Mouse (Mus musculus): Measurements from ENCODE around the gene Wdcp.
A peak's percentile ranks its signal among the peaks of the same experiment; 100 is the strongest.
"Not testable (repeated sequence)": the region's sequence is repeated elsewhere in the genome, so short reads cannot be mapped to it uniquely, and the experiment has no call there.

The Wdcp gene

DNA sequence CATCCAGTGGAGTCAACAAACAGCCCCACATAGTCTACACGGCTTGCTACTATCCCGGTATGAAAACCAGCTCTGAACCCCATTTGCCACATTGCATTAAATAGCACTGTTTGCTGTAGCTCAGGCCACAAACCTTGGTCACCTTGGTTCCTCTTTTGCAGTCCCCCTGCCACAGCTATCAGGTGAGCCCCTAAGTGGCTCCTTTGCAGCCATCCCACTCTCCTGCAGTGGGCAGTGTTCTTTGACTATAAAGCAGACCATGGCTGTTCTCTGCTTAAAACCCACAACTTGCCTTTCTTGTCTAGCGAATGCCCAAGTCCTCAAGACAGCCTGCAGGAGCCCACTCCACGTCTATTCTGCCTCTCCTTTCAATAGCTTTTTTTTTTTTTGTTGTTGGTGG, 29.2 kb downstream of the Wdcp start:
- DNase-seq = no peak

DNA sequence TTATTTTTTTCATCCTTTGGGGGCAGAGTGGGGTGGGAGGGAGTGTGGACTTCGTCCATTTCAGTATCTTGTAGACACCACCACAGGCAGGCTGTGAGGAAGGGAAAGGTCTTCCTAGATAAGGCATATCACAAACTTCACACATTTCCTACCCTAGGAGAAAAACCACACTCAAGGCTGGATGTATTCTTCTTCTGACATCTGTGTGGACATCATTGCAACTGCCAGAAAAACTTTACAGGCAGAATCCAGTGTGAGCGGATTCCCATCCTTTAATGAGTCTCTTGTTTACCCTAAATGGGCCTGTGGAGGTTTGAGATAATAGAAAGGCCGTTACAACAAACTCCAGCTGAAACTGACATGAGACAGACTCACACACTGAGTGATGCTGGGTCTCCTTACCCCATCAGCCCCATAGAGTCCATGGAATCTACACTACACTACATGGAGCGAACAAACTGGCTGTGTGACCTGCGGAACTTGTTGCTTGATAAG, 29.9 kb downstream of the Wdcp start:
- DNase-seq = no peak

DNA sequence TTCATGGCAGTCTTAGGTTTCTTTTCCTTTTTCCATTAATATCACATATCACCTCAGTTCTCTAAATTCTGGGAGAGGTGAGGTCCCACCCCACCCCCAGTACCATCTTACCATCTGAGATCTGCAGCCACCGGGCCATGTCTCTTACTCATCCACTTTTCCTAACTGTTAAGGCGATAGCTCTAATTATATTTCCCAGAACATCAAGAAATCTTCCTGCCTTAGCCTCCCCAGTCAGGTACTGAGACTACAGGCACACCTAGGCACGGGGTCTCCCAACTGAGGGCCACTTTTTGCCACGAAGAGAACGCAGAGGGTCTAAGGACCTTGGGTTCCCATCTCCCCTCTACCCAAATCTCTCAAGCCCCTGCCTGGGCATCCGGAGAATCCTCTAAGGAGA, 30.4 kb downstream of the Wdcp start:
- DNase-seq = no peak

DNA sequence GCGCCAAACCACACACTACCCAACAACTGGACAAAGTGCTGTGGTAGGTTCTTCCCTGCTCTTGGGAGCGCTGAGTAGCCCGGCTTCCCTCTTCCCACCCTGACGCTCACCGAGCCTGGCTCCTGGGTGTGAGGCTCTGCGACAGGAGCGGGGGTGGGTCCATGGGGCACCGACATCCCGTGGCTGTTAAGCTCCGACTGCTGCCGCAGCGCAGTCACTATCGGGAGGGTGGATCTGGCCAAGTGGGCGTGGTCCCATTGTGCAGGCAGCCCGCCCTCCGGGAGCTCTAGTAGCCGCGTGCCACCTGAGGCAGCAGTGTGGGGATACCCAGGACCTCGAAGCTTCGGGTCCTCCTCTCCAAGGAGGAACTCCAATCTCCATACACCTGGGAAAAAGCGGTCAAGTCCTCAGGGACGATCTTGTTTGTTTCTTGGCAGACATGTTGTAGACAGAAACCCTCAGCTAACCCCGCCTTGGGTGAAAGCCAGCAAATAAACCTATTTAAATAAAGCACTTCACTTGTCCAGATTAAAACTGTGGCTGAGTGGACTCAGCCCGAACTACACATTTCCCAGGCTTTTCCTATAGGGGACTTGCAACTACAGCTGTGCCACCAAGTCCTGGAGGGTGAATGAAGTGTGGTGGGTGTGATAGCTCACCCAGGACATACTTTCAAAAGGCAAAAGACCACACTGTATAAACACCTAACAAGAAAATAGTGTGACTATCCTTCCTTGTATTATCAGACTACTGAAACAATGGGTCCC, 31.2 kb downstream of the Wdcp start, which contains the start of gene Mfsd2b:
TSS of gene Mfsd2b (minus strand) at position 199 of the 767 bp plus-strand sequence.
- DNase-seq = peak; percentile 85

DNA sequence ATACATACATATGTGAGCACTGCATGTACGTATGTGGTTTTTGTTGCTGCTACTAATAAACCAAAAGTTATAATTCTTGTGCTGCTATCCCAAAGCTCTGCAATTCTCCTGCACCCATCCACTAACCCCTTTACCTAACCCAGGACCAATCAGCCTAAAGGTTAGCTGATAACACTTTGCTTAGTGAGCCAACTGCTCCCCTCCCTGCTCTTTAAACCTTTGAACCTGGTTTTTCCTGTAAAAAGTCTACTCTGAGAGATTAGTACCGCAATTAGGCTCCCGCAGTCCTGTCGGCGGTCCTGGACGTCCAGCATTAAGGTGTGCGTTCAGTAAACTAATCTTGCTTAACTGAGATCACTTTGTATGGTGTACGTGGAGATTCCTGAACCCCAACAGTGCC, 32.5 kb downstream of the Wdcp start:
- no peak for DNase-seq

DNA sequence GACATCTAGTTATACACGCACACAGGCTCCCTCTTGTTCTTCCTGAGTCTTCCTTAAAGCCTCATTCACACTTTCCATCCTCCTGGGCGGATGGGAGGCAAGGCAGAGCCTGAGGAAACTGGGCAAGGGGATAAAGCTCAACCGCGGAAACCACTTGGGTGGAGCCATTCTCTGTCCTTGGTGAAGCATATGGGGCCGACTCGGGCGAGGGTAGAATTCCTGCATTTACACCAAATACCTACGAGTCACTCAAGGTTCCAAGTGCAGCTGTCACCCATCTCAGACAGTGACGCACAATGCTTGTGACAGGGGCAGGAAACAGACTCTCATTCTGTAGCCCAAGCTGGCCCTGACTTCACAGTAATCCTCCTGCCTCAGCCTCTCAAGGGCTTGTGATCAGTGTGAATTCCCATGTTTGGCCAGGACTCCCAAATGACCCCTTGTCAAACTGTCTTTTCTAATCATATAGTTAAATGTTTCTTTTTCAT, 35.2 kb downstream of the Wdcp start:
- no peak for DNase-seq

DNA sequence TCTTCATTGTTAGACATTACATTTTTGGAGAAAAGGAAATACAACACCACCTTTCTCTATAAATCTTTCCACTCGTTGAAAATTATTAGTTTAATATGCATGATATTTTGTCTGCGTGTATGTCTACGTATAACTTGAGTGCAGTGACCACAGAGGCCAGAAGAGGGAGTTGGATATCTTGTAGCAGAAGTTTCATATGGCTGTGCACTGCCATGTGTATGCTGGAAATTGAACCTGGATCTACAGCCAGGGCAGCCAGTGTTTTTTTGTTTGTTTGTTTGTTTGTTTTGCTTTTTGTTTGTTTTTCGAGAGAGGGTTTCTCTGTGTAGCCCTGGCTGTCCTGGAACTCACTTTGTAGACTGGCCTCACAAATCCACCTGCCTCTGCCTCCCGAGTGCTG, 35.9 kb downstream of the Wdcp start:
- peak; percentile 53 for DNase-seq

DNA sequence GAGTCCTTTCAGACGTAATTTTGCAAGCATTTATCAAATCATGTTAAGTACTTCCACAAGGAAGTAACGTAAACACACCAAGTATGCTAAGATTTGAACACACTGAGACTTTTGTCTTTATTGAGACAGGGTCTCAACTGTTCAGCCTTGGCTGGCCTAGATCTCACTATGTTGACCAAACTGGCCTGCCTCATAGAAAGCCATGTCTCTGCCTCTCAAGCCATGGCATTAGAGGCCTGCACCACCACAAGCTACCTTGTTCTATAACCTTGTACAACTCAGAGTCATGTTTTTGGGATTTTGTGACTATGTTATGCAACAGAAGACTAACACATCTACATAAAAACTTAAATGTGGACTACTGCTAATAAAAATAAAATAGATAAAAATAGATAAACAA, 39.0 kb downstream of the Wdcp start:
- DNase-seq = no peak

DNA sequence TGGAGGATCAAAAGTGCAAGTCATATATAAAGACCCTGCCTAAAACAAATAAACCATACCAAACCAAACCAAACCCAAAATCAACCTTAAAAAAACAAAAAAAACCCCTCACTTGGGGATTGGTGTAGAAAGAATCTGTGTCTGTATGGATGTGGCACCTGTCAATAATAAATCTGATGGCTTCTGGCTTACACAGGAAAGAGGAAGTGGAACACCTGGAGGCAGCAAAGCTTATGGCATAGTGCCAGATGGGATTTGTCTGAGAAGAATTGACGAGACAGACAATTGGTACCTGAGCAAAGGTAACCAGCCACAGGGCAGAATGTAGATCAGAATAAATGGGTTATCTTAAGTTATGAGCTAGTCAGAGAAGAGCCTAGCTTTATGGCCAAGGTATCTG, 42.0 kb downstream of the Wdcp start:
- DNase-seq = no peak

DNA sequence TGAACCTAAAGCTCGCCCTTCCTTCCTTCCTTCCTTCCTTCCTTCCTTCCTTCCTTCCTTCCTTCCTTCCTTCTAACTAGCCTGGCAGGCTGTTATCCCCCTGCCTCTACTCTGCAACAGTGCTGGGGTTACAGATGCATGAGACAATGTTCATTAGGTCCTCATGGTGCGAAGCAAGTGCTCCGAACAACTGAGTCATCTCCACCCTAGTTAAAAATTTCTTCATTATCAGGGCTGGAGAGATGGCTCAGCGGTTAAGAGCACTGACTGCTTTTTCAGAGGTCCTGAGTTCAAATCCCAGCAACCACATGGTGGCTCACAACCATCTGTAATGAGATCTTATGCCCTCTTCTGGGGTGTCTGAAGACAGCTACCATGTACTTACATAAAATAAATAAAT, 43.5 kb downstream of the Wdcp start:
- not testable (repeated sequence) for DNase-seq

DNA sequence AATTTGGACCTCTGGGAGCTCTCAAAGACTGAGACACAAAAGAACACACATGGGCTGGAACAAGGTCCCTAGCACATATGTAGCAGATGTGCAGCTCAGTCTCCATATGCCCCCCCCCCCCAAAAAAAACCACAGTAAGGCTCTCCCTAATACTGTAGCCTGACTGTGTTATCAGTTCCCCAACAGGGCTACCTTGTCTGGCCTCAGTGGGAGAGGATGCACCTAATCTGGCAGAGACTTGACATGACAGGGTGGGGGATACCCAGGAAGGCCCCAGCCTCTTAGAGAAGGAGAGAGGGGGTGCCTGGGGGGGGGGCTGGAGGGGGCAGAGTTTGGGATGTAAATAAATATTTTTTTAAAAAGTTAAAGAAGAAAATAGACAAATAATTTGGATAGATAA, 45.6 kb downstream of the Wdcp start:
- DNase-seq = no peak

DNA sequence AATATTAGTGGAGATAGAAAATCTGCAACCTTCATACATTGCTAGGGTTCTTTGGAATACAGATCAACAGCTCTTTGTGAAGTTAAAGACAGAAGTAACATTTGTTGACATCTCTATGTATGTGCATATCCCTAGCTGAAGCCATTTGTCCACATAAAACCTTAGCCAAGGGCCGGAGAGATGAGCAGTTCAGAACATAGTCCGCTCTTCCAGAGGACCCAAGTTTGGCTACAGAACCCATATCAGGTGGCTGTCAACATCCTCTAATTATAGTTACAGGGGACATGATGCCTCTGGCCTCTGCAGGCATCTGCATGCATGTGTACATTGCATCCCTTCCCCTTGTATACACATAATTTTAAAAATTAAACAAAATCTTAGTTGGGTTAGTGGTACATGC, 46.1 kb downstream of the Wdcp start:
- no peak for DNase-seq

DNA sequence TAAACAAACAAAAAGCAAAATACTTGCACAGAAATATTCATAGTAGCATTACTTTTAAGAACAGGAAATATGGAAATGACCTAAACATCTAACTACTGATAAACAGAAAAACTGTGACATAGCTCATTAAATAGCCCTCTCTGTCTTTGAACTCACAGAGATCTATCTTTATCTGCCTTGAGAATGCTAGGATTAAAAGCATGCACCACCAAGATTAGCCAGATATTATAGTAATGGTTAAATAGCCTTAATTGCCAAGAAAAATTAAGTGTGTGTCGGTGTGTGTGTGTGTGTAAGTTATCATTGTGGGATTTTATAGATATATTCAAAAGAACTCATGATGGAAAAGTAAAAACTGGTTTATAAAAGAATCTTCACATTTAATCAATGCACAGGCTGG, 46.8 kb downstream of the Wdcp start:
- DNase-seq = no peak

DNA sequence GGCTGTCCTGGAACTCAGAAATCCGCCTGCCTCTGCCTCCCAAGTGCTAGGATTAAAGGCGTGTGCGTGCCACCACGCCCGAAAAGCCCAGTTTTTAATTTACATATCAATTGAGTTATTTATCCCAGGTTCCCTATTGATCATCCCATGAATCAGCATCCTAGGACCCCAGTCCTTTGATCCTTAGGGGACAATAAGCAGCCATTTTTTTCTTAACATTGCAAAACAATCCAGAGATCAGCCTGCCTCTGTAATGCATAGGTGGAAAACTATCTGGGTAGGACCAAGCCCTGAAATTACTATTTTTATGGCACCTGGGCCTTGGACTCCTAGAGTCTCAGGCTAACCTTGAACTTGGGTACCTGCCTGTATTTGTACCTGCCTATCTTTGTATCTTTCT, 54.9 kb downstream of the Wdcp start:
- DNase-seq = no peak

DNA sequence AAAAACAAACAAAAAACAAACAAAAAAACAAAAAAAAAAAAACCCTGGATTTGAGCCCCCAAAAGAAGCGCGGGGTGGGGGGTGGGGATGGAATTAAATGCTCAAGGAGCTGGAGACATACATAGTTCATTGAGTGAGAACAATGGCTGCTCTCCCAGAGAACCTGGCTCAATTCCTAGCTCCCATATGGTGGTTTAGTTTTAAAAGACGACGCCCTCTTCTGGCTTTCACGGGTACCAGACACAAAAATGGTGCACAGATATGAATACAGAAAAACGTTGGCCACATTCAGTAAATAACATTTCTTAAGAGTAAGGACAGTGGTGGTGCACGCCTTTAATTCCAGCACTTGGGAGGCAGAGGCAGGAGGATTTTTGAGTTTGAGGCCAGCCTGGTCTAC, 62.8 kb downstream of the Wdcp start:
- no peak for DNase-seq

DNA sequence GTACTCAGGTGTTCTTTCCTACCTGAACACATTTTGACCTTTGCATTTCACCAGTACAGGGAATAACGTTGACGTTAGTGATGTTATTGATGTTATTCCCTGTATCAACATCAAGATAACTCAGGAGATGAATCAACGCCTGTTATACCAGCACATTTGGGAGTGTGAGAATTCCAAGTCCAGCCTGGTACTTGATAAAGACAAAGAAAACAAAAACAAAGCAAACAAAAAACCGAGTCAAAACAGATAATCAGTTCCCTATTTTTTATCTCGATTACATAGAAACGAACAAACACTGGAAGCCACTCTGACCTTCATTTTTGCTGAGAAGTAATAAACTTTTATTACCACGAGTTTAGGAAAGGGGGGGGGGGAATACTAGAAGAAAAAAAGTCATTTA, 63.4 kb downstream of the Wdcp start:
- DNase-seq = no peak

DNA sequence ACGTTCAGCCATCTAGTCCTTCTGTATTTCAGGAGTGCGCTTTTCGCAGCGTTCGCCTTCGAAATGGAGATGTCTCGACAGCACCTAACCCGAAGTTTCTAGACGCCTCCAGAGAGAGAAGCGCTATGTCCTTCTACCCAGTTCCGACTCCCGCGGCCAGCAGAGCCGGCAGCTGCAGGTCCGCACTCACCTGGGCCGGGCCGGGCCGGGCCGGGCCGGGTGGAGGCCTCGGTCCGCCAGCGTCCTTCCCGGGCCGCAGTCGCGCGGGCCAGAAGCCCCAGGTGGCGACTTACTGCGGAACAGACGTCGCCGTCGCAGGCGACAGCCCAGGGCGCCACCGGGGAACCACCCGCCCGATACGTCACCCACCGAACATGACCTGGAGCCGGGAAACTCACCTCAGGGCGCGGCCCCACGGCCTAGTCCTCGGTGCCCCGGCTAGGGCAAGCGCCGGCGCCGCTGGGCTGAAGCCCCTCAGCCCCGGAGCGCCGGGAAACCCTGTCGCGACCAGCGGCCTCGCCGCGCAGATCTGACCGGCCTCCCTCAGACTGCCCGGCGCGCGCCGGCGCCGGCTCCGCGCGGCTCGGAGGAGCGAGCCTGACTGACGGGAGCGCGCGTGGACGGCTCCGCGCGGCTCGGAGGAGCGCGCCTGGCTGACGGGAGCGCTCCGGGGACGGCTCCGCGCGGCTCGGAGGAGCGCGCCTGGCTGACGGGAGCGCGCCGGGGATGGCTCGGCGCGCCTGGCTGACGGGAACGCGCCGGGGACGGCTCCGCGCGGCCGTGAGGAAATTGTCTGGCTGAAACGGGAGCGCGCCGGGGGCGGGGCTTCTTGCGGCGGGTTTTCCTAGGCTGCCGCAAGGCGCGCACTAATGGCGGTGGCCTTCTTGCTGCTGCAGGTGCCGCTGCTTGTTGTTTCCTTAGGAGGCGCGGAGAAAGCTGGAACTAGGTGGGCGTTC, 64.1 kb downstream of the Wdcp start, which contains the start of gene Ubxn2a:
TSS of gene Ubxn2a (minus strand) at position 755 of the 956 bp plus-strand sequence.
- DNase-seq = peak; percentile 99

DNA sequence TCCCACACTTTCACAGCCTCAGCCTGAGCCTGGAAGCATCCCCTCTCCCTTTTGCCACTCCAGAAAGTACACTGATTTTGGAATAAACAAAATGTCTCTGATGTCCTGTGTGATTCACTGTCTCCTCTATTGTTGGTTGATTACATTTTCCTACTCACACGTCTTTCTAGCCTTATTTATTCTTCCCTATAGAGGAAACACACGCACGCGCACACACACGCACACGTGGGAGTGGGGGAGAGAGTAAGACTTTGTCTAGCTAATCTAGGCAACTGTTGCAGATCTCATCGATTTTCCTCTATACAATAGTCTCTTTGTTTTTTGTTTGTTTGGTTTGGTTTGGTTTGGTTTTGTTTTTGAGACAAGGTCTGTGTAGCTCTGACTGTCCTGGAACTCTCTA, 65.3 kb downstream of the Wdcp start:
- no peak for DNase-seq
